Mouse (Mus musculus) urinary bladder, postnatal 36 days (tissue): ENCODE measurements around the gene Pald1.

Experiments used
- DNase-seq, 2 experiments: peaks; one replicate each; pipeline ENCODE4 v3.0.0; 2022; ENCODE audit warnings: low spot score in 2 of 2, mixed read lengths in 1 of 2

Pald1 gene

DNA sequence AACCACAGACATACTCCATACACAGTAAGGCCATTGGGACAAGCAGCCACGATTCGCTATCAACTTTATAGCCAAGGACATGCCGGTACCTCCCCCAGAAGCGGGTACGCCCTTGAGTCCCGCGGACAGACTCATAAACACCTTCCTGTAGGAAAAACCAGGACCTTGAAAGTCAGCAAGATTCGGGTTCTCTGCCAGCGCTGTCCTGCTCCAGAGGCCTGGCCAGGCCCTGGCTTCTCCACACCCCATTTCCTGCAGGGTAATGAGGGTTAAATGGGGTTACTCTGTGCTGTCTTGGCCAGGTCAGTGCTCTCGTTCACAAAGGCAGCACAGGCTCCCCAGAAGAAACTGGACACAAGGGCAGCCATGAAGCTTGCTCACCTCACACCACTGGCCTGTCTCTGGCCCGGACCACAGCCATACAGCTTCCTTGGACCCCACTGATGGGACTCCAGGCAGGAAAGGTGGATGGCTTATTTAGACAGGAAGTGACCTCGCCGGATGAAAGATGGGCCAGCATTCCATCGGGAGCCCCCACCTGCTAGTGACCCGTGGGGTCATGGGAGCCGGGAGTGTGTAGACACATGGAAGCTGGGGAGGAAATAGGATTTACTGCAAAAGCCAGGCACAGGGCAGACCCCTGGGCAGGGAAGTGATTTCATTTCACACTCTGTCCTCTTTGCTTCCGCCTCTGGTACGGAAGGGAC is 12.9 kb downstream of the Pald1 start:
- DNase-seq, result peak in 1 of 2 experiments; percentile 26

DNA sequence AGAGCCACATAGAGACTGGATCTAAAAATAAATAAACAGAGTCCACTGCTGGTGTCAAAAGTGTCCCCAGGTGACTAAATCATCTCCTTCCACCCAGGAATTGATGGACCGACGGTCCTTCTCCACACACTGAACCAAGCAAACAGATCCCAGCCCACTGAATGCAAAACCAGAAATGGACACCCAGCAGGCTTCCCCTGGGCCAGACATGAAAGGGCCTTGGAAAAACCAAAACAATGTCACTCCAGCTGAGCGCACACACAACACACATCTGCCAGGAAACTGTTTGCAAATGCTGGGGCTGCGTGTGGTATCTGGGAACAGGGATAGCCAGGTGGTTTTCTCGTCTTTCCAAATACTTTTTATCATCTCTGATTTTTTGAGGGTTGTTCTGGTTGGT is 13.6 kb downstream of the Pald1 start:
- DNase-seq, result no peak

DNA sequence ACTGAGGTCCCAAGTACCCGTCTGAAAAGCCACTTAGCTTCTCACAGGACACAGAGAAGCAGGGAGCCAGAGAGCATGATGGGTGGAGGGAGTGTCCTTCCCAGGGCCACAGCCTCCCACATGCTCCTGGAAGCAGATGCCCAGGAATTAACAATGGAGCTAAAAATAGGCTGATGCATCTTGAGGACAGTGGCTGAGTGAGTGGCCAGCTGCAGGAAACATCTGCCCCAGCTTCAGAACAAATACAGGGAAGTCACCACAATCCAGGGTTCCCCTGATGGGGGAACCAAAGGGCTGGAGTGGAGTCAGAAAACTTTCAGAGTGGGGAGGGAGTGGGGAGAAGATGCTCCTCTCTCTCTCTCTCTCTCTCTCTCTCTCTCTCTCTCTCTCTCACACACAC is 17.4 kb downstream of the Pald1 start:
- DNase-seq, result no peak

DNA sequence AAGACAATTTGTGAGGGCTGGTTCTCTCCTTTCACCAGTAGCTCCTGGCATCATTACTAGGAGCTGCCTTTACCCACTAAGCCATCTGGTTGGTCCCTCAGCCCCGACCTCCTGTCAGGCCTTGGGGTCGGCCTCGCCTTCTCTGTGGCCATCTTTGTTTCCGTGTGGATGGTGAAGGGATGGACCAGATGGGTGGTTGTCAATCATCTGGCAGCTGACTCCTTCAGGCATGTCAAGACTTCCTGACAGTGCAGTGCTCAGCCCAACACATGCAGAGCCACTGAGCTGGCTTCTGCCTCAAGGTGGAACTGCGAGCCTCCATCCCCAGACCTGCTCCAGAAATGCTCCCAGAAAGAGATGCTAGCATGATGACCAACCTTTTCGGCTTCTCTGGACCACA is 18.9 kb downstream of the Pald1 start:
- no peak for DNase-seq

DNA sequence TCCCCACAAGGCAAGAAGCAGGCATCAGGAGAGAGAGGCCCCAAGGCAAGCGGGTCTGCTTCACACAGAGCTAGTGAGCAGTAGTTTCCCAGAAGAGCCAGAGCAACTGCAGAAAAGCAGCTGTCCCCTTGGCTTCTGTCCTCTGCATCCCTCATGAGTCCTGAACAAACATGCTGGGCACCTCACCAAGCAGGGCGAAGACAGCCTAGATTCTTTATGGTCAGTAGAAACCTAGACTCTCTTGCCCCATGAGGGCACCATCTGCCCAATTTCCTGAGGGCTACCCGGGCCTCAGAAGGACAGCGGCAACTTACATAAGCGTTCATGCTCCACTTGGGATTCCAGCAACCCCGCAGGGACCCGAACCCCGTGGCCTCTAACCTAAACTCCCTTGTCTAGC is 20.3 kb downstream of the Pald1 start:
- DNase-seq, result peak in 1 of 2 experiments; percentile 44

DNA sequence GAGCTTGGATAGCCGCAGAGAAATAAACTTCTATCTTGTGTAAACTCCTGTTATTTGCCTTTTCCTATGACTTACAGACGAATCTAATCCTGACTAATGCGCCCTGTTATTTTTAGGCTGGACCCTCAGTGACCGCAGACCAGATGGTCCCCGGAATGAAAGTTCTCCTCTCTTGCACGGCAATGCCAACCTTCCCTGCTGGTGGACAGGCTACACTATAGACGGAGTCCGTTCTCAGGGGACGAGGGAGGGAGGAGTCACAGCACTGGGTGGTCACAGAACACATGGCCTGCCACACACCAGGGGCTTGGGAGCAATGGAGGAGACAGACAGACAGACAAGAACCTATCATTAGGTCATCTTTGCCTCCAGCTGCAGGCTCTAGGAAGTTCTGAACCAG is 20.8 kb downstream of the Pald1 start:
- DNase-seq, result no peak

DNA sequence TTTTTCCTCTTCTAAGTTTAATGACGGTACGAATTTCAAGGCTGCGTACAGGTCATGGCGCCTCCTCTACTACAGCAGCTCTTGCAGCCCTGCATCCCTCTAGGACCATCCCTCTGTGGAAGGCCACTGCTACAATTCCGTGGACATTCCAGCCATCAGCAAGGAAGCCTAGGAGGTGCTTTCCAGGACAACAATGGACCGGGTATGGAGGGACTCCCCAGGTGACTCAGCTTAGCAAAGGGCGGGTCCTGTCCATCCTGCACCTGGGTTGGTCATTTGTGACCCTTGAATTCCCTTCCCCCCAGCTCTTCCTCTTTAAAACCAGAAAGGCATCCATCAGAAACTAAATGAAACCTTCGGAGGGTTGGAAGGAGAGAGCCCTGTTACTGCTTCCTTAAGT is 22.7 kb downstream of the Pald1 start:
- no peak for DNase-seq

DNA sequence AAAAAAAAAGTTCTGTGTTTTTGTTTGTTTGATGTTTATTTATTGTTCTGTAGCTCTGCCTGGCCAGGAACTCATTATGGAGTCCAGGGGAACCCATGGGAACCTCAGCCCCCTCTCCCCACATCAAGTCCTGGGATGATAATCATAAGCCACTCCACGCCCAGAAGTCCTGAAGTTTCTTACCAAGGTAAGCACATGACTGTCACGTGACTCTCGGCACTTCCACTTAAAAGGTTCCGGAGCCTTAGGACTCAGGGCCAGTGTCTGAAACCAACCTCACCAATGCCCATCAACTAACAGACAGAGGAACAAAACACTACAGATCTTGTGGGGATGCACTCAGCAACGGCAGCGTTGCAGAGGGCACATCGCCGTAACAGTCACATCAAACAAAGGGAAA is 23.9 kb downstream of the Pald1 start:
- no peak for DNase-seq

DNA sequence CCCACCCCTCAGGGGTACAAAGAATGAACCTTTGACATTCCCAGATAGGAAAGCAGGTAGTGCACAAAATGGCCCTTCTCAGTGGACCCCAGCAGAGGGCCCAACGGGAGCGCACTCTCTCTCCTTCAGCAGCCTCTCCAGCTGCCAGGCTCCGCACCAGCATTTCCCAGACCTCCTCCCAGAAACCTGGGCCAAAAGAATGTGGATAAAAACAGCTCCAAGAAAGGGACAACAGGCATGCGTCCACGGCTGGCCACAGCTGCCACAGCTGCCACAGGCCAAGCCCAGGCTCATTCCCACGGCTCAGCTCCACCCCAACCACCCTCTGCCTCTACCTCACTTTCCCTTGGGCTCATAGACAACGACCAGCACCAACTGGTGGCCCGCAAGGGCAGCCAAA is 25.7 kb downstream of the Pald1 start:
- no peak for DNase-seq

DNA sequence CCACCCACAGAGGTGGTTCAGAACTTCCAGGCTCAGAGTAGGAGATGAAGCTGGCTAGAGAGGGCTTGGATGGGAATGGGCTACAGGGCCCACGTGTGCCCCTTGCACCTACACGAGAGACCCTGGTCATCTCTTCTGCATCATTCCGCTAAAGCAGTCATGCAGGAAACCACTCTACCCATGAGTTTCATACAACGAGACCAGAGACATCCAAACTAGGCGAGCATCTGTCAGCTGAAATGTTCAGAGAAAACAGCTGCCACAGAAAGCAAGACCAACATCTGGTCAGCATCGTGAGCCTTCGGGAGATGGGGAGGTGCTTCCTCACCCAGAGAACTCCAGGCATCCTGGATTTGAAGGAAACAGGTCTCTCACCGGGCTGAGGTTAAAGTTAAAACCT is 26.8 kb downstream of the Pald1 start:
- no peak for DNase-seq

DNA sequence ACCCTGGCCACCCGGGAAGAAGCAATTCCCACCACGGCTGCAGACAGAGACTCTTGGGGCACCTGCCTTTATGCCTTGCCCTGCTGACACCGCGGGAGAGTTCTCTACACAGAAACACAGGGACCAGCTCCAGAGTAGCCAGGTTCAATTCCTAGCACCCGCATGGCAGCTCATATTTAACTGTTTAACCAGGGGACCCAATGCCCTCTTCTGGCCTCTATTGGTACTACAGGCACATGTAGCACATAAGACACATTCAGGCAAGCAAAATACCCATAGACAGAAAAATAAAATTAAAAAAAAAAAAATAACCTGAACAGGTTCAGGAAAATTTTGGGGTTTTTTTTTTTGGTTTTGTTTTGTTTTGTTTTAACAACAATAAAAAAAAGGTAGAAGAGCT is 27.2 kb downstream of the Pald1 start:
- DNase-seq, result no peak

DNA sequence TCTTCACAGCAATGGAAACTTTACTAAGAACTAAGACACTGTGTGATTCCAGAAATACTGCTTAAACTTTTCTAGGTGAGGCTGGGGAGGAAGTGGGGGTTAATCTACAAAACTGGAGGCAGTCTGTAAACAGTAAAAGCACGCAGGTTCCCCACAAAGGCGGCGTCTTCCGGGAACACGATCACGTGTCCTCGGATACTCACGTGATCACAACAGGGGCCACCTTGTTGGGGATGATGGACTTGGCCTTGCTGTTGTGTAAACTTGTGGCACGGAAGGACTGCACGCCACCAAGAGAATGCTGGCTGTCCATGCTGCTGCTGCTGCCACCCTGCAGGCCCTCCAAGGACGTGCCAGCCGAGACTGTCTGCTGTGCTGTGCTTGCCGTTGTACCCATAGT is 27.7 kb downstream of the Pald1 start:
- no peak for DNase-seq

DNA sequence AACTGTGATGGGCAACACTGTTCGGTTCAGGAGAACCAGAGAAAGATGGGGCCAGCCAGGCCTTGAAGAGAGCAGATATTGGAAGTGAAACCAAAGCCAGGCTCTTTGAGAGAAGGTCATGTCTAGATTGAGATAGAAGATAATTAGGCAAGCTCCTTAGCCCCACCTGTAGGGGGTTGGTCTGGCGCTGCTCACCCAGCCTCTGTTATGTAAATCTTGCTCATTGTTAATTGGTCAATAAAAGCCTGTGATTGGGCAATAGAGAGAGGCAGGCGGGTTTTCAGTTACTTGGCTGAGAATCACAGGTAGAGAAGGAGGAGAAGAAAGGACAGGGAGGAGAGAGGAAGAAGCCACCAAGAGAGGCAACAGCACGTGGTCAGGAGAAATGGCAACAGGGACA is 32.1 kb downstream of the Pald1 start:
- no peak for DNase-seq

DNA sequence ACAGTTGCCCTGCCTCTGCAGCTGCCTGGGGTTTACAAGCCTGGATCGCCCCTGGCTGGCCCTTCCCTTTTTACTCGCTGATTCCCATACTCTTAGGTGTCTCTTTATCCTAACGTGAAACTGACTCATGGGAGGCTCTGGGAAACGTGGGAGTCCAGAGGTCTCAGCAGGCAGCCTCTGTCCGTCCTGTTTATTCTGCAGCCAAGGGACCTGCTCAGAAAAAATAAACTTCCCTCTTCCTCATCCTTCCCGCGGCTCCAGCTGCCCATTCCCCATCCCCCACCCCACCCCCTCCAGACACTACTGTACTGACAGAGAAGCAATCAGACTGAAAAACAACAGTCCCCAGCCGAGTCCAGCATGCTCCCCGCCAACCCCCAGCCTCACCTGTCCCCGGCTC is 37.0 kb downstream of the Pald1 start:
- no peak for DNase-seq

DNA sequence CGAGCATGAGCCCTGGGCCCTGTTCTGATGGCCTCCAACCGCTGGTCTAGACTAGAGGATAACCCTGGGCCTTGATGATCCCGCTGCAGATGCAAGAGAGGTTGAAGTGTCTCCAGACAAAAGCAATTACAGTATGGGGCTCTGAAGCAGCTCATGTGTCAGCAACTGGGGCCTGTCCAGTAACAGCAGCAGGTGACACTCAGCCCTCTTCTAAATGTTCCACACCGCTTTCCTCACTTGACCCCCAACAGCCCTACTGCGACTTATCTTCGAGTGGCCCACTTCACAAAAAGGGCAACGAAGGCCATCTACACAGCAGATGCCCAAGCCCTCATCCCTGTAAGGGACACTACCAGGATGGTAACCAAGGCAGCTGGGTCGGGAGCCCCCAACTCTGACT is 38.2 kb downstream of the Pald1 start:
- no peak for DNase-seq

DNA sequence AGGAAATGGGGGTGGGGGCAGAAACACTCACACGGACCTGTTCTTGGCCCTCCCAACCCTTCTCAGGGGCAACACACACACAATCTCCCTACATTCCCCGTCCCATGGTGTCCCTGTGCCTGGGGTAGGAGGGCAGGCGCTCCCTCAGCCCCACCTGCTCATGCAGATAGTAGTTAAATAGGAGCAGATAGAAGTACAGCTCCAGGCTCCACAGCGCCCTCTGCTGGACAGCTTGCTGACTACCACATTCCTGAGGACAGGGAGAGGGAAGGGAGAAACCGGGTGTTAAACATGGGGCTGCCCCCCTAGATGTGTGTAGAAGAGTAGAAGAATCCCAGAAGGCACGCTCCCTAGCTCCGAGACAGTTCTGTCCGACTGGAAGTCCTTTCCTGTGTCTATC is 39.4 kb downstream of the Pald1 start:
- DNase-seq, result peak in 1 of 2 experiments; percentile 51

DNA sequence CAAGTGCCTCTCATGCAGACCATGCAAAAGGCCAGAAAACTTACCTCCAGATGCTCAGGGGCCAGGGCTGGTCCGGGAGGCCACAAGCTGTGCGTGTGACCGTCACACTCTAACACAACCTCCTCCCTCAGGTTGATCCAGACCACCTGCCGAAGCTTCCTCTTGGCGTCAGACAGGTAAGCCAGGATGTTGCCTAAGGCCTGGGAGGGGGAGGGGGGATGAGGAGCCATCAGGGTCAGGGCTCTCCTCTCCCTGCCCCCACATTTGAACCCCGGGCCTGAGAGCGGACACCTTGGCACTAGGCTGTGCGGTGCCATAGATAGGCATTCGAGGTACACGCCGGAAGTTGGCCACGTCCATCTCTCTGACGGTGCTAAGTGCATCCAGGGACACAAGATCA is 40.6 kb downstream of the Pald1 start:
- DNase-seq, result no peak

DNA sequence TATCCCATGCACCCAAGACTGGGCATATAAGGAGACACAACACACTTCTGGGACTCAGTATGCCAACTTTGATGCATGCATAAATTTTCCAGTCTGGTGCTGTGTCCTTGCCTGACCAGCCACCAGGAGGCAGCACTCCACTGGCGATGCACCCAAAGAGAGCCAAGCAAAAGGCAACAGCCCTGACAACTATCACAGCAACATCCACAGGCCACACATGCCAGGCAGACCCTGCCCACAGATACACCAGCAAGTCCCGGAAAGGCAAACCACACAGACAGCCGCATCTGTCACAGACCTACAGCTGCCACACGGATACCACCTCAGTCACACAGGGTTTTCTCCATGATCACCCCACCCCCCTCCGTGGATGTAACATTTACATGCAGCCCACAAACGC is 41.8 kb downstream of the Pald1 start:
- peak; percentile 66 to 72 for DNase-seq

DNA sequence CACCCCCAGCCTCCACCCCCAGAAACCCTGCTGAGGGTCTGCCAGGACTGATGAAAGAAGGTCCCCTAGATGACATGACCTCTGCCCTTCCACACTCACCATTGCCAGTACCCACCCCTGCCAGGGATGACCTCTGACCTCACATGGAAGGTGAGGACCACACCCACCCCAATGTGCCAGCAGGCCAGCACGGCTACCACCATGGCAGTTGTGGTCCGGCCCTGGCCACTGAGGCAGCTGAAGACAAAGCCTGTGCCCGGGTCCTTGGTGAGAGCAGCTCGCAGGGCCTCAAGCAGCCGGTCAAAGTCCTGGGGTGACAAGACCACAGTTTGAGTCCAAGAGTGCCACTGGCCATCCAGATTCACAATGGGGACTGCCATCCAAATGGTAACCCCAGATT is 42.3 kb downstream of the Pald1 start:
- DNase-seq, result no peak

DNA sequence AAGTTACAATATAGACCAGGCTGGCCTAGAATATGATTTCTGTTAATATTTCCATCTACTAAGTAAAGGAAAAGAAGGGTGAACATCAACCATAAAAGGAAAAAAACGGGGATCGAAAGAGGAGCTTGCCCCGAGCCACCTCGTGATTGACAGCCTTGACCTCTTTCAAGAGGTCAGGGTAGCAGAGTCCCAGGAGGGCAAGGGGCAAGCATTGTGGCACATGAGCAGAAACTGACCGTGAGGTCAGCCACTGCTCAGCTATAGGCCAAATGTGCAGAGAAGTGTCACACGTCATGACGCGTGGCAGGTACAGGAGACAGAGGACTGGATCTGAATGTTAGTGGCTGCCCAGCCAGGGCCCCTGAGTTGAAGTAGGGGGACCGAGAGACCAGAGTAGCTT is 43.1 kb downstream of the Pald1 start:
- no peak for DNase-seq

DNA sequence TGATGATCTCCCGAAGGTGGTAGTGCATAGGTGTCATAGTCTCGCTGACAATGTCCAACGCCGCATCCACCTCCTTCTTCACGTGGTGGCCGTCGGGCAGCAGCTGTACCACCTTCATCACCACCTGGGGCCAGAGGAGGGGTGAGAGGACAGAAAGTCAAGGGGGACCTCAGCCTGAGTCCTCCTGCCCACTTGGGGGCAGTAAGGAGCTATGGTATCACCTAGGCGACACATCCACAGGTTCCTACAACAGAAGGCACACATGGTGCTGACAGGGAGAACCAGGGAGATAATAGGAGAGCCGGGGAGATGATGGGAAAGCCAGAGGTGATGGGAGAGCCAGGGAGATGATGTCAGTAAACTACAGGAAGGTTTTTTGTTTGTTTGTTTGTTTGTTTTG is 44.1 kb downstream of the Pald1 start:
- no peak for DNase-seq

DNA sequence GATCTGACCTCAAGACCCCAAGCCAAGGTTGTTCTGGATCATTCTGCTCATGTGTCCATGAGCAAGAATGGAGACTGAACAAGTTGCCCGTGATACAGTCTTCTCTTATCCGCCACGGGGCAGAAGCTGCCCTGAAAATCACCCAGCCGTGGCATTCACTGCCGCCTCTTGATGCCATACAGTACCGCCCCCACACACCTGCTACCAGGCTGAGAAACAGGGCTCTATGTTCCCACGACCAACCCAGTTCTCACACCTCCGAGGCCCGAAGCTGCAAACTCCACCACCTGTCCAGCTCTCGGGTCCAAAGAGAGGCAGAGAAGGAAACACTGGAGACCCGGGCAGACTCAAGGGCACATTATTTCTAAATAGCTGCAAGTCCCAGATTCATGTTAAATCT is 45.7 kb downstream of the Pald1 start:
- no peak for DNase-seq

DNA sequence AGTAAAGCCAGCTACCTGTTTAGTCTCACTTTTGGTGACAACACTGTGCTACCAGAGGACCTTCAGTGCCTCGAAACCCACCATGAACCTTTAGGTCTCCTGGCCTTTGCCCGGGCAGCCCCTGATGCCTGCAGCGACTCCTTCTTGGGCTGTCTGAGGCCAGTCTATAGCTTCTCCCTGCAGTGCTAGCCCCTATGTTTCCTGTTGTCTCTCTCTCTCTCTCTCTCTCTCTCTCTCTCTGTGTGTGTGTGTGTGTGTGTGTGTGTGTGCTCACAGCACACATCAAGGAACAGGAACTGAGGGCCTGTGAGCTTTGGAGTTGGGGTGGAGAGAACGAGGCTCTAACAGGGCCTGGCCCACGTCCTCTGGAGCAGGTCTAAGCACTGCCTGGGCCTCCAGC is 46.7 kb downstream of the Pald1 start:
- DNase-seq, result no peak

DNA sequence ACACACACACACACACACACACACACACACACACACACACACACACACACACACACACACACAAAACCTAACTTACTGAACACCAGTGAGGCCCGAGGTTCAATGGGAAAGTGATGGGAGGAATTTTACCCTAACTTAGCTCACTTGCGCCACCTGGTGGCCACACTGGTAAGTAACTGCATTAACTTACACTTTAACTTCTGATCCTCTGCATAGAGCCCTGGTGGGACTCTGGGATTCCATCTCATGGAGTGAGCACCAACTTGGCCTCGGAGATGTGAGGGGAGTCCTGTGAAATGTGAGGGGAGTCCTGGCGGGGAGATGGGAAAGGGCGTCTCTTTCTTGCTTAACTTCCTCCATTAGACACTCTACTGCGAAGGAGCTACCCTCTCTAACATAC is 47.2 kb downstream of the Pald1 start:
- peak; percentile 61 to 78 for DNase-seq
